Comparison of ENCODE assay signal across 22 mouse cellular contexts in genomic region chr11:25838451-25838850, GRCm38 (mm10).
A peak's percentile ranks its signal among the peaks of the same experiment; 100 is the strongest.
DNase-seq lines count a peak whose midpoint lies in the region; ATAC-seq and TF ChIP-seq lines count a peak whose summit lies in the region.
"Had no signal": no experiment of that assay in that cellular context is flagged by ENCODE, and none has a peak within 500 bp of the region (broad histone marks: within the 10 kb centered on the region; RNA-seq: fewer than 3 reads in every experiment).

No protein-coding gene starts in this region.

- H3K79me2 ChIP-seq in liver, adult 2 months (ENCODE audit: control insufficient read depth, insufficient read depth, low read length): no peaks in the 10 kb centered on the region
- H3K79me2 ChIP-seq in myocyte (ENCODE audit: control insufficient read depth, insufficient read depth): no peaks in the 10 kb centered on the region

- no peak overlapping the region for H3K4me2 ChIP-seq in liver, embryonic 12.5 days
- no peak overlapping the region for H3K4me2 ChIP-seq in midbrain, embryonic 11.5 days
- H3K4me2 ChIP-seq in midbrain, embryonic 15.5 days: no peak overlapping the region
- H3K4me2 ChIP-seq in myocyte (ENCODE audit: low read depth): peak overlapping the region; percentile 27

- no peak overlapping the region for H3K9ac ChIP-seq in liver, adult 2 months (ENCODE audit: low read depth, low read length)
- H3K9ac ChIP-seq in liver, embryonic 12.5 days: no peak overlapping the region
- H3K9ac ChIP-seq in midbrain, embryonic 11.5 days (ENCODE audit: low read length): no peak overlapping the region
- no peak overlapping the region for H3K9ac ChIP-seq in midbrain, embryonic 15.5 days

- whole genome bisulfite sequencing in liver, adult 2 months: 18% methylated on average over 1 of the region's 1 CpGs
- 53% methylated on average over 1 of the region's 1 CpGs for WGBS in liver, embryonic 12.5 days (ENCODE audit: insufficient replicate concordance)
- 89% methylated on average over 1 of the region's 1 CpGs for WGBS in midbrain, embryonic 11.5 days
- WGBS in midbrain, embryonic 15.5 days: 89% methylated on average over 1 of the region's 1 CpGs

- ATAC-seq in liver, embryonic 12.5 days: no peak
- ATAC-seq in midbrain, embryonic 11.5 days (ENCODE audit: low FRiP score): no peak
- no peak for ATAC-seq in midbrain, embryonic 15.5 days (replicated peaks)
- ATAC-seq: activated CD4-positive, CD25-positive, alpha-beta regulatory T cell, adult 4 months; CD4-positive, CD25-positive, alpha-beta regulatory T cell, adult 4 months; Patski had no signal

- no peak for DNase-seq in layer of hippocampus, adult 2 months (ENCODE audit: low spot score in 2 of 2)
- DNase-seq in layer of hippocampus, postnatal 14 days (ENCODE audit: low spot score in 2 of 2): no peak
- peak; percentile 91 for DNase-seq in liver, adult 2 months (ENCODE audit: extremely low read depth, low read depth, low spot score)
- peak; percentile 8 for DNase-seq in midbrain, embryonic 11.5 days (ENCODE audit: low spot score, missing footprints)
- DNase-seq in kidney, postnatal 10 days: no peak
- DNase-seq: adrenal gland, adult 2 months; adrenal gland, adult 8-10 months; adrenal gland, postnatal 10 days; adrenal gland, postnatal 14 days; adrenal gland, postnatal 25 days; adrenal gland, postnatal 36 days; B cell, adult 2 months; cerebellum, adult 11 months; cerebellum, adult 11-12 months had no signal

- H3K9me3 ChIP-seq in liver, embryonic 12.5 days (replicated peaks): no peaks in the 10 kb centered on the region
- H3K9me3 ChIP-seq in midbrain, embryonic 11.5 days (ENCODE audit: control insufficient read depth, low read length): no peaks in the 10 kb centered on the region
- no peaks in the 10 kb centered on the region for H3K9me3 ChIP-seq in midbrain, embryonic 15.5 days
- H3K9me3 ChIP-seq: G1E had no signal

- no peak overlapping the region for H3ac ChIP-seq in myocyte (ENCODE audit: control insufficient read depth, insufficient read length)

- H3K27ac ChIP-seq in layer of hippocampus, adult 2 months: peak overlapping the region; percentile 58
- no peak overlapping the region for H3K27ac ChIP-seq in liver, adult 2 months (replicated peaks; ENCODE audit: insufficient read depth, low read depth, low read length)
- no peak overlapping the region for H3K27ac ChIP-seq in liver, embryonic 12.5 days
- no peak overlapping the region for H3K27ac ChIP-seq in midbrain, embryonic 11.5 days (ENCODE audit: low read depth, low read length)
- H3K27ac ChIP-seq in midbrain, embryonic 15.5 days: no peak overlapping the region

- H3K4me3 ChIP-seq in layer of hippocampus, adult 2 months: no peak overlapping the region
- H3K4me3 ChIP-seq in liver, adult 2 months (ENCODE audit: insufficient read depth, low read depth, low read length): no peak overlapping the region
- no peak overlapping the region for H3K4me3 ChIP-seq in liver, embryonic 12.5 days
- H3K4me3 ChIP-seq in midbrain, embryonic 11.5 days (ENCODE audit: low read depth, low read length): no peak overlapping the region
- no peak overlapping the region for H3K4me3 ChIP-seq in midbrain, embryonic 15.5 days
- no peak overlapping the region for H3K4me3 ChIP-seq in myocyte

- no peaks in the 10 kb centered on the region for H3K27me3 ChIP-seq in liver, adult 2 months (ENCODE audit: control insufficient read depth, insufficient read depth, low read length)
- H3K27me3 ChIP-seq in liver, embryonic 12.5 days (replicated peaks): no peaks in the 10 kb centered on the region
- H3K27me3 ChIP-seq in midbrain, embryonic 11.5 days (ENCODE audit: control insufficient read depth, insufficient read depth, low read length): no peaks in the 10 kb centered on the region
- H3K27me3 ChIP-seq in midbrain, embryonic 15.5 days (replicated peaks): no peaks in the 10 kb centered on the region
- H3K27me3 ChIP-seq in myocyte (ENCODE audit: control insufficient read depth, insufficient read depth, insufficient read length): no peaks in the 10 kb centered on the region
- H3K27me3 ChIP-seq: CH12.LX, Patski had no signal

- H3K4me1 ChIP-seq in liver, adult 2 months (ENCODE audit: control insufficient read depth, insufficient read depth, low read length): peaks cover 2% of the 10 kb centered on the region; the same call in 1 of the 2 replicates
- H3K4me1 ChIP-seq in liver, embryonic 12.5 days: no peaks in the 10 kb centered on the region
- no peaks in the 10 kb centered on the region for H3K4me1 ChIP-seq in midbrain, embryonic 11.5 days (ENCODE audit: control insufficient read depth, insufficient read depth, low read length)
- no peaks in the 10 kb centered on the region for H3K4me1 ChIP-seq in midbrain, embryonic 15.5 days

- no peak for TF ChIP-seq POLR2A in liver, adult 2 months (IDR thresholded peaks at IDR 0.05; ENCODE audit: extremely low read depth, insufficient read depth, low read length)
- no peak for TF ChIP-seq POLR2A in myocyte (IDR thresholded peaks at IDR 0.05; ENCODE audit: insufficient read length, low read depth)

- no peak for TF ChIP-seq CTCF in layer of hippocampus, adult 2 months (conservative IDR thresholded peaks at IDR 0.05)
- TF ChIP-seq CTCF in liver, adult 2 months (IDR thresholded peaks at IDR 0.05; ENCODE audit: low read depth, low read length): no peak

- H3K36me3 ChIP-seq in liver, adult 2 months (ENCODE audit: control insufficient read depth, insufficient read depth, low read length): no peaks in the 10 kb centered on the region
- no peaks in the 10 kb centered on the region for H3K36me3 ChIP-seq in liver, embryonic 12.5 days
- H3K36me3 ChIP-seq in midbrain, embryonic 11.5 days (ENCODE audit: control insufficient read depth, insufficient read depth, low read length): no peaks in the 10 kb centered on the region
- no peaks in the 10 kb centered on the region for H3K36me3 ChIP-seq in midbrain, embryonic 15.5 days (replicated peaks)
- no peaks in the 10 kb centered on the region for H3K36me3 ChIP-seq in myocyte (ENCODE audit: control insufficient read depth, insufficient read depth)
- H3K36me3 ChIP-seq: G1E had no signal

TF ChIP-seq in myocyte, 11 proteins besides CTCF, POLR2A, EP300 and RAD21:
- TF ChIP-seq TCF3 (IDR thresholded peaks at IDR 0.05; ENCODE audit: insufficient read length, low read depth) (no peak), CEBPB (IDR thresholded peaks at IDR 0.05; ENCODE audit: insufficient read depth, poor library complexity, severe bottlenecking) (no peak), MAX (IDR thresholded peaks at IDR 0.05; ENCODE audit: low read depth) (no peak), SRF (IDR thresholded peaks at IDR 0.05; ENCODE audit: control insufficient read depth, insufficient read length, low read depth) (no peak), E2F4 (IDR thresholded peaks at IDR 0.05; ENCODE audit: insufficient read depth) (no peak), POLR2AphosphoS2 (IDR thresholded peaks at IDR 0.05; ENCODE audit: insufficient read length, low read depth) (no peak)

Comparison
In these comparisons a context has a peak if more than half of its experiments do, and no peak if none do; other contexts are left out.
1. DNase-seq: peak in liver, adult 2 months (single experiment) and midbrain, embryonic 11.5 days (single experiment); none in layer of hippocampus, adult 2 months (0 of 2), layer of hippocampus, postnatal 14 days (0 of 2) and kidney, postnatal 10 days (single experiment).